Mouse (Mus musculus): ENCODE results near the gene Pakap. TPM values are rescaled to one million over a fixed set of nuclear protein-coding genes. Genes with fewer than 3 reads are reported as not detected.

Pakap gene
- total RNA-seq, 2 experiments from 2014 or later = not detected

DNA sequence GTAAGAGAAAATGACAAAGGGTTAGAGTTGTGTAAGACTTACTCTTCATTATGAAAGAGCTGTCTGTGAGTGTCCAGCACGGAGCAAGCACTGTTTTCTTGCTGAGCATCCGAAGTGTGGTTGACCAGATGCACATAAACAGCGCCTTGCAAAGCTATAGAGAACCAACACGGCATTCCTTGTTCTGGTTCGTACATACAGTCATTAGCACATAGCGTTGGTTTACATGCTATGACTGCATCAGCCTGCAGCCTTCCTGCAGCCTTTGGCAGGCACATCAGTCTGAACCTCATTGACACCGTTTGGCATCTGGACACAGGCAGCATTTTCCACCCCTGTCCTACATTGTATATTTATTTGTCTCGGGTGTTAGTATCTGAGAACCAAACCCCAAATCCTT lies 248.2 kb downstream of the Pakap start:
- no peak for ATAC-seq (replicated peaks; ENCODE audit: low FRiP score, poor library complexity, severe bottlenecking)

GRCm38 (mm10) chr4:57820839-57821374 lies 252.9 kb downstream of the Pakap start:
- ATAC-seq (replicated peaks; ENCODE audit: low FRiP score, poor library complexity, severe bottlenecking) = no peak

GRCm38 (mm10) chr4:57821556-57822356 lies 253.8 kb downstream of the Pakap start:
- no peak for ATAC-seq (replicated peaks; ENCODE audit: low FRiP score, poor library complexity, severe bottlenecking)

- no peak for ATAC-seq (replicated peaks; ENCODE audit: low FRiP score, poor library complexity, severe bottlenecking)
Observed at GRCm38 (mm10) chr4:57822641-57823040, 254.7 kb downstream of the Pakap start.

DNA sequence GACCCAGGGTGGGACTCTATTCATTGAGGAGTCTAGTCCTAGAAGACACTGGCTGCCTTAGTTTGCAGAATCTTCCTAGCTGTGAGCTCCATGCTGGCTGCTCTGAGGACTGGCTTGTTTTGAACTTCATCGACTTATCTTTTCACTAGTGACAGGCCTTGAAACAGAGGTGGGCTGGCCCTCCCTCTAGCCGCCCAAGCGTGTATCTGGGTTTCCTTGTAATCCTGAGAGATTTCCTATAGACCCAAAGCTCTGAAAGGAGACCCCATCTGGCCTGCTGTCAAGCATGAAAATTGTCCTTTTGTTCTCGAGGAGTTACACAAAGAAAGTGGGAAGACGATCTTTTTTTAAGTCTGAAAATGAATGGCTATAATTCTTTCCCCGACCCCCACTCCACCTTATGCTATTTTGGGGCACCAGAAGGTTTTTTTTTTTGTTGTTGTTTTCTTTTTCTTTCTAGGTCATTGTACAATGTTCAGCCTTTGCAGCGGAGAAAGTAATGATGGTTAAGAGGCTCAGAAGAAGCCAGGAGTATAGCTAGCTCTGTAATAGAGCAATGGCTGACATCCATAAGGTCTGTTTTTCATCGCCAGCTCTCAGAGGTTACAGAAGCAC lies 256.8 kb downstream of the Pakap start:
- ATAC-seq (replicated peaks; ENCODE audit: low FRiP score, poor library complexity, severe bottlenecking) = no peak

- ATAC-seq (replicated peaks; ENCODE audit: low FRiP score, poor library complexity, severe bottlenecking) = no peak
Observed at GRCm38 (mm10) chr4:57826272-57826671, 258.3 kb downstream of the Pakap start.

GRCm38 (mm10) chr4:57829131-57829530 lies 261.2 kb downstream of the Pakap start:
- no peak for ATAC-seq (replicated peaks; ENCODE audit: low FRiP score, poor library complexity, severe bottlenecking)

DNA sequence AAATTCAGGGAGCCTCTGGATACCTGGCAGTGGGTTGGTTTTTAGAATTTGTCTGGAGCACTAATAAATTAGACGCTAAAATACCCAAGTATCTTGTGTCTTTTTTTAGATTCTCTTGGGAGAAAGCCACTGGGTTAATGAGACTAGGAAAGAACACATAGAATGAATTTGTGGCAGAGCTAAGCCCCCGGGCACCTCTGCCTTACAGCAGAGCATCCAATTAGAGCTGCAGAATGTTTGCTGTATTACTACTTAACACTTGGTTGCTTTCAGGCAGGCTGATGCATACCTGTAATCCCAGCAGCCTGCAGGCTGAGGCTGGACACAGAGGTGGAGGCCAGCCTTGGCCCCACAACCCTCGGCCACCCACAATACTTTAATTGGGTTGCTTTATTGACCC lies 261.8 kb downstream of the Pakap start:
- ATAC-seq (replicated peaks; ENCODE audit: low FRiP score, poor library complexity, severe bottlenecking) = no peak

GRCm38 (mm10) chr4:57832318-57832717 lies 264.3 kb downstream of the Pakap start:
- ATAC-seq (replicated peaks; ENCODE audit: low FRiP score, poor library complexity, severe bottlenecking) = no peak

GRCm38 (mm10) chr4:57833060-57833459 lies 265.1 kb downstream of the Pakap start:
- no peak for ATAC-seq (replicated peaks; ENCODE audit: low FRiP score, poor library complexity, severe bottlenecking)

GRCm38 (mm10) chr4:57834141-57834540 lies 266.2 kb downstream of the Pakap start:
- ATAC-seq (replicated peaks; ENCODE audit: low FRiP score, poor library complexity, severe bottlenecking) = no peak

GRCm38 (mm10) chr4:57837089-57837488 lies 269.1 kb downstream of the Pakap start:
- no peak for ATAC-seq (replicated peaks; ENCODE audit: low FRiP score, poor library complexity, severe bottlenecking)

DNA sequence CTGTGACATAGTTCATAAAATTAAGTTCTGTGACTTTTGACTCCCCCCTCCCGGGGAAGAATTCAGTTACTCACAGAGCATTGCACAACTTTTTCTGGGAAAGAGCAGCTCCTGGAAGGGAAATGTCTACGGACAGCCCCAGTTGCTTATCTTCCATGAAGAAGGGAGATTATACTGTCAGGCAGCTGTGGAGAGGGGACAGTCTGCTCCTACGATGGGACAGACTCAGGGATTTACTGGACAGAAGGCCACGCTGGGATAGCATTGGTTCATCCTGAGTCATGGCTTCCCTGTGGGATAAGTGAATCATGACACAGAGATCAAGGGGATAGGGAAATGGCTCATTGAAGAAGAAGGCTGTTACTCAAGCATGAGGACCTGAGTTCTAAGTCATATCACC lies 271.4 kb downstream of the Pakap start:
- ATAC-seq (replicated peaks; ENCODE audit: low FRiP score, poor library complexity, severe bottlenecking) = no peak

DNA sequence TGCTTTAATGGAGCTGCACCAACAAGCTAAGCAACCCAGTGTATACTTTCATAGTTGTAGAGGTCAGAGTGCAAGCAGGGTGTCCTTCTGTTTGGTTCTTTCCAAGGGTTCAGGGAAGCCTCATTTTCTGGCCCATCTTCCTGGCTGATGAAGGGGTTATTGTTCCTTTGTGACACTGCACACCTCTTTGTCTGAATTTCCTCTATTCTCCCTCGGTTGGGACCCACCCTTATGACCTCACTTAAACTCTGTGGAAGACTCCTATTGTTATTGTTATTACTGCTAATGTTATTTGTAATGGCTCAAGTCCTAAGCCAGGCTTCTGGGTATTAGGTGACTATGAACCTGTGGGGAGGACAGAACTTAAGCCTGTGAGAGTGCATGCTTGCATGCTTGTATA lies 273.9 kb downstream of the Pakap start:
- ATAC-seq (replicated peaks; ENCODE audit: low FRiP score, poor library complexity, severe bottlenecking) = no peak

DNA sequence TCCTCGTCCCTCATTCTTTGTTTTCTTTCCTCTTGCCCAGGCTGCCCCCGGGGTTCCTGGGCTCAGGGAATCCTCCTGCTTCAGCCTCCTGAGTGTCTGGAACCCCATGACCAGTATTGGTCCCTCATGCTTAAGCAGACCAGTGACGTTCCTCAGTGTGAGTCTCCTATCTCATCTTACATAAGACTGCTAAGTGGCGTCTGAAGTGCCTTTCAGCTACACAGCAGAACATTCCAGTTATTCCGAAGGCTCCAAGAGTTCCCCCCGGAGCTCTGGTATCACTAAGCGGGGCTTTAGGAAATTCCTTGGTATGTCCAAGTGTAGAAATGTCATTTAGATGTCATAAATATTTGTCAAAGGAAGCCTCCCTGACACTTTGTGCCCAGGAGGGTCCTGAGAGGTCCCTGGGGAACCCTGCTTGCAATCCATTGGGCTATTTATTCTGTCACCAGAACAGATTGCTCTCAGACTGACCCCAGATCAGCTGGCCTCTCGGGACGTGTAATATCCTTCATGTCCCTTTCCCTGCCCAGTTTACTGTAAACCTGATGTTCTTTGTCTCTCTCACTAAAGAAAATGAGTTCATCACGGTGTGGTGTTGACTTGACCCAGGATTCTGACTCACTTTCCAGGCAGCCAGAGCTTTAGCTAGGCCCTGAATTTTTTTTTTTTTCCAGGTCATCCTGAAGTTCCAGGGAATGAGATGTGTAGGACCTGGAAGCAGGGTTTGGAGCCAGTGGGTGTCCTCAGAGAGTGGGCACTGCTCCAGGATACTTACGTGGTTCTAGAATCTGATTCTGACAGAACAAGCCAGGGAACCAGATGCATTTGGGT lies 274.7 kb downstream of the Pakap start:
- ATAC-seq (replicated peaks; ENCODE audit: low FRiP score, poor library complexity, severe bottlenecking) = no peak

GRCm38 (mm10) chr4:57845031-57845431 lies 277.1 kb downstream of the Pakap start:
- no peak for ATAC-seq (replicated peaks; ENCODE audit: low FRiP score, poor library complexity, severe bottlenecking)

- no peak for ATAC-seq (replicated peaks; ENCODE audit: low FRiP score, poor library complexity, severe bottlenecking)
Observed at GRCm38 (mm10) chr4:57845541-57846210, 277.7 kb downstream of the Pakap start.

- ATAC-seq (replicated peaks; ENCODE audit: low FRiP score, poor library complexity, severe bottlenecking) = no peak
Observed at GRCm38 (mm10) chr4:57846381-57846990, 278.5 kb downstream of the Pakap start.

GRCm38 (mm10) chr4:57846991-57847422 lies 279.0 kb downstream of the Pakap start:
- ATAC-seq (replicated peaks; ENCODE audit: low FRiP score, poor library complexity, severe bottlenecking) = no peak
